Mouse (Mus musculus) midbrain, embryonic 13.5 days (tissue): ENCODE measurements around the gene Adam1b. TPM values are rescaled to one million over a fixed set of nuclear protein-coding genes. Genes with fewer than 3 reads are reported as not detected.

ENCODE experiments used
- ATAC-seq: fragments of 200-750 bp; cut with Nextera tagmentation; 2 replicates; pipeline ENCODE4 v1.8.0; 2017; ENCODE audit warnings: mild to moderate bottlenecking, moderate TSS enrichment, moderate library complexity
- H3K27ac ChIP-seq: fragments of 300-500 bp; sonication (generic); 2 replicates; pipeline ENCODE4 v1.5.1; 2015; ENCODE audit warnings: inconsistent platforms, mild to moderate bottlenecking, moderate library complexity
- H3K27me3 ChIP-seq: fragments of 300-500 bp; sonication (generic); 2 replicates; pipeline ENCODE4 v1.6.1; 2015; ENCODE audit warnings: mild to moderate bottlenecking, inconsistent platforms
- H3K36me3 ChIP-seq: fragments of 300-500 bp; sonication (generic); 2 replicates; pipeline ENCODE4 v1.6.1; 2015; ENCODE audit warnings: mild to moderate bottlenecking, inconsistent platforms
- H3K4me1 ChIP-seq: fragments of 300-500 bp; sonication (generic); replicated peaks from 2 replicates; pipeline ENCODE4 v1.6.1; 2015; ENCODE audit warnings: inconsistent platforms
- H3K4me2 ChIP-seq: fragments of 300-500 bp; sonication (generic); replicated peaks from 2 replicates; pipeline ENCODE4 v1.6.1; 2015; ENCODE audit warnings: moderate library complexity, mild to moderate bottlenecking, inconsistent platforms
- H3K4me3 ChIP-seq: fragments of 300-500 bp; sonication (generic); replicated peaks from 2 replicates; pipeline ENCODE4 v1.5.1; 2015; ENCODE audit warnings: mild to moderate bottlenecking, inconsistent platforms
- H3K9ac ChIP-seq: fragments of 300-500 bp; sonication (generic); replicated peaks from 2 replicates; pipeline ENCODE4 v1.6.1; 2015; ENCODE audit warnings: mild to moderate bottlenecking, inconsistent platforms
- H3K9me3 ChIP-seq: fragments of 300-500 bp; sonication (generic); 2 replicates; pipeline ENCODE4 v1.6.1; 2016; ENCODE audit warnings: mild to moderate bottlenecking, inconsistent platforms
- WGBS: fragments of 180-500 bp; shearing (Covaris S2); methylation state at CpG from one replicate; pipeline ENCODE4 v1.1.7; 2015; 5-methylcytosine and 5-hydroxymethylcytosine counted together
- polyA plus RNA-seq: library from polyadenylated mRNA; unstranded; fragments of >200 nt; fragmentation: Nextera tagmentation; extraction: Ambion mirVana; gene quantifications from 2 replicates; pipeline ENCODE4 v1.2.1, GENCODE M21; 2015

Gene Adam1b
- polyA plus RNA-seq: not detected in 2 replicates

DNA sequence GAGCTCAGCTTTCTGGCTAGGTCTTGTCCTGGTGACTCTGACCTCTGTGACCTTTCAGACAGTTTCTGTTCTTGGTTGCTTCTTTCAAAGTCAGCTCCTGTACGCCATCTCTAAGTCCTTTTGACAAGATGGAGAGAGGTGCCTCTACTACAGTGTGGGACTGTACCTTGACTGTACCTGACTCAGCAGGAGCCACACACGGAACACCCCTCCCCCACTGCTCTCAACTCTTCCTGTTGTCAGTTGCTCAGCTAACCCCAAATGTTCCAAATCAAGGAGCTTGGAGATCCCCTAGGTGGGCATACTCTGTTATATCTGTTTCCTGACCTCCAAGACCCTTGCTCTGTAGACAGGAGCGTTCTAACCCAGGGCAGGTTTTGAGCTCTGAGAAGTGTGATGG, at the start of gene Adam1b:
TSS of gene Adam1b (minus strand) at position 205 of the 400 bp plus-strand sequence.
- no peak within 1 kb of the TSS for H3K27ac ChIP-seq
- no peak within 1 kb of the TSS for H3K4me2 ChIP-seq
- no peaks in the 10 kb centered on the region for H3K4me1 ChIP-seq
- no peaks in the 10 kb centered on the region for H3K36me3 ChIP-seq
- 88% methylated on average over 3 of the region's 3 CpGs for WGBS
- H3K4me3 ChIP-seq: no peak within 1 kb of the TSS
- no peak for ATAC-seq
- no peaks in the 10 kb centered on the region for H3K27me3 ChIP-seq
- H3K9me3 ChIP-seq: no peaks in the 10 kb centered on the region
- no peak within 1 kb of the TSS for H3K9ac ChIP-seq

GRCm38 (mm10) chr5:121549196-121549595, 46.0 kb upstream of the Adam1b start:
- no peak overlapping the region for H3K4me2 ChIP-seq
- WGBS: 90% methylated on average over 7 of the region's 7 CpGs
- ATAC-seq: no peak

DNA sequence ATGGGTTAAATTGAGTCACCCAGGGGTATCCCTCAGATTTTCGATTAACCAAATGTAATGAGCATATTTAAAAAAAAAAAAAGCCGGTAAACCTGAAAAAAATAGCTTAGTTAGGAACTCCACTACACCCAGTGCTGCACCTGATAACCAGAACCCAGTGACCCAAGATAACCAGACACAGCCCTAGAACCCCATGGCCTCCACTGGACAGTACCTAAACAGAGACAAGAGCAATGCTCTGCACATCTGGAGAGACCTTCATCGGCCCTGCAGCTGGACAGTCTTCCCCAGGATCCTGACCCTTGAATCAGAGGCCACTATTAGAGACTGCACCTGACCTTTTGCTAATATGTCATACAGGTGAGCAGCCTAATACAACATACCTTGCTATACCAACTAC, 43.8 kb upstream of the Adam1b start:
- Histone ChIP-seq H3K4me2 (no peak overlapping the region), H3K27ac (no peak overlapping the region), H3K4me1 (peaks cover 32% of the 10 kb centered on the region), H3K36me3 (no peaks in the 10 kb centered on the region), H3K9me3 (no peaks in the 10 kb centered on the region), H3K4me3 (no peak overlapping the region), H3K27me3 (no peaks in the 10 kb centered on the region), H3K9ac (no peak overlapping the region)
- ATAC-seq: no peak
- WGBS: over 99% methylated on average over 3 of the region's 3 CpGs

More at GRCm38 (mm10) chr5:121549196-121549595, 46.0 kb upstream of the Adam1b start:
- no peak overlapping the region for H3K9ac ChIP-seq
- no peaks in the 10 kb centered on the region for H3K9me3 ChIP-seq
- no peak overlapping the region for H3K4me3 ChIP-seq
- no peak overlapping the region for H3K27ac ChIP-seq
- no peaks in the 10 kb centered on the region for H3K27me3 ChIP-seq
- H3K4me1 ChIP-seq: peaks cover 13% of the 10 kb centered on the region
- H3K36me3 ChIP-seq: no peaks in the 10 kb centered on the region

DNA sequence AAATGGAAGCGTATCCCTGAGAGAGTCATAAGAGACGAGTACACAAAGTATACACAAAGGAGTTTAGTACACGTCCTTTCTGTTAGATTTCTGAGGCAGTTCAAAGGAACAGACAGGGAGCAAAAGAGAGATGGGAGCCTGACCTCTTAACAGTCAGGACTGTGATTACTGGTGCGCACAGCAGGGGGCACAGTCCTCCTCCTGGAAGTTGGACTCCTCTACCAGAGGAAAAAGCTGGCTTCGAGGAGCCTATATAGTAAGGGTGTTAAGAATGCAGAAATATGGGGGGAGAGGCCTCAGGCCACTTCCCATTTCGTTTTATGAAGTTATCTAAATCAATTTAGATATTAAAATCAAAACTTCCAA, 43.3 kb upstream of the Adam1b start:
- Histone ChIP-seq H3K27me3 (no peaks in the 10 kb centered on the region), H3K36me3 (no peaks in the 10 kb centered on the region), H3K9me3 (no peaks in the 10 kb centered on the region), H3K27ac (no peak overlapping the region), H3K9ac (peak overlapping the region; percentile 99), H3K4me1 (peaks cover 32% of the 10 kb centered on the region), H3K4me2 (peak overlapping the region; percentile 83), H3K4me3 (peak overlapping the region; percentile 99)
- WGBS: 45% methylated on average over 6 of the region's 6 CpGs
- peak; percentile 15; the same call in 1 of the 2 replicates for ATAC-seq

GRCm38 (mm10) chr5:121545793-121546529, 42.7 kb upstream of the Adam1b start, which contains the start of gene Mapkapk5:
TSS of gene Mapkapk5 (minus strand) at chr5:121545905.
- H3K9ac ChIP-seq: peak within 1 kb of the TSS; percentile 99
- WGBS: 2% methylated on average over 55 of the region's 55 CpGs
- H3K27ac ChIP-seq: peak within 1 kb of the TSS; percentile 96
- peak within 1 kb of the TSS; percentile 83 for H3K4me2 ChIP-seq
- no peaks in the 10 kb centered on the region for H3K27me3 ChIP-seq
- no peaks in the 10 kb centered on the region for H3K9me3 ChIP-seq
- no peaks in the 10 kb centered on the region for H3K36me3 ChIP-seq
- peak; percentile 94 for ATAC-seq
- peaks cover 36% of the 10 kb centered on the region for H3K4me1 ChIP-seq
- H3K4me3 ChIP-seq: peak within 1 kb of the TSS; percentile 99

- Histone ChIP-seq H3K4me3 (peak within 1 kb of the TSS; percentile 99), H3K4me1 (peaks cover 36% of the 10 kb centered on the region), H3K9ac (peak within 1 kb of the TSS; percentile 99), H3K4me2 (peak within 1 kb of the TSS; percentile 83), H3K9me3 (no peaks in the 10 kb centered on the region), H3K27ac (peak within 1 kb of the TSS; percentile 96), H3K36me3 (no peaks in the 10 kb centered on the region), H3K27me3 (no peaks in the 10 kb centered on the region)
- ATAC-seq: peak; percentile 70
- WGBS: under 1% methylated on average over 50 of the region's 97 CpGs
Observed at GRCm38 (mm10) chr5:121544910-121545792, 41.9 kb upstream of the Adam1b start, which contains the start of the genes Adam1a and Gm42878. TSS of gene Adam1a (minus strand) at chr5:121545482. TSS of gene Gm42878 (minus strand) at chr5:121545482.

DNA sequence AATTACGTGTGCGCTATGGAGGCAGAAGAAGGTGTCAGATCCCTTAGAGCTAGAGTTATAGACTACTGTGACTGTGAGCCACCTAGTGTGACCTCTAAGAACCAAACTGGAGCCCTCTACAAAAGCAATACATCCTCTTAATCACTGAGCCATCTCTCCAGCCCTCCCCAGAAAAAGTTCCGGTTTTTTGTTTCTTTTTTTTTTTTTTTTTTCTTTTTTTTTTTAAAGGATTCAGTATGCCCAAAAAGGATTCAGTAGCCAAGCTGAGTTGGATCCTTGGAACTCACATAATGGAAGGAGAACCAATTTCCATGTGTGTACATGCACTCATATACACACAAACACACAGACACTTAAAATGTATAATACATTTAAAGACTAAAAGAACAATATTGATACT, 40.1 kb upstream of the Adam1b start:
- ATAC-seq: no peak
- Histone ChIP-seq H3K27me3 (no peaks in the 10 kb centered on the region), H3K9me3 (no peaks in the 10 kb centered on the region), H3K4me3 (no peak overlapping the region), H3K27ac (no peak overlapping the region), H3K36me3 (0 out of 2 replicates have a peak, but pooled peaks cover 4% of the 10 kb centered on the region), H3K4me1 (peaks cover 36% of the 10 kb centered on the region), H3K4me2 (peak overlapping the region; percentile 83; the same call in 1 of the 2 replicates), H3K9ac (no peak overlapping the region)
- WGBS: 87% methylated on average over 3 of the region's 3 CpGs

DNA sequence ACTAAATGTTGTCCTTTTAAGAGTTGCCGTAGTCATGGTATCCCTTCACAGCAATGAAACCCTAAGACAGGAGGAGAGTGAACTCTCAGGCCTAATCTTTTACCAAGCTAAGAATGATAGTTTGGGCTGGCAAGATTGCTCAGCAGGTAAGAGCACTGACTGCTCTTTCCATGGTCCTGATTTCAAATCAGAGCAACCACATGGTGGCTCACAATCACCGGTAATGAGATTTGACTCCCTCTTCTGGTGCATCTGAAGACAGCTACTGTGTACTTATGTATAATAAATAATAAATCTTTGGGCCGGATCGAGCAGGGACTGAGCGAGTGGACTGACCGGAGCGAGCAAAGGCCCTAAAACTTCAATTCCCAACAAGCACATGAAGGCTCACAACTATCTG, 38.0 kb upstream of the Adam1b start:
- Histone ChIP-seq H3K27me3 (no peaks in the 10 kb centered on the region), H3K9ac (no peak overlapping the region), H3K4me3 (no peak overlapping the region), H3K9me3 (no peaks in the 10 kb centered on the region), H3K27ac (no peak overlapping the region), H3K36me3 (peaks cover 16% of the 10 kb centered on the region), H3K4me2 (no peak overlapping the region), H3K4me1 (peaks cover 30% of the 10 kb centered on the region)
- ATAC-seq: no peak
- whole genome bisulfite sequencing: 88% methylated on average over 7 of the region's 7 CpGs

DNA sequence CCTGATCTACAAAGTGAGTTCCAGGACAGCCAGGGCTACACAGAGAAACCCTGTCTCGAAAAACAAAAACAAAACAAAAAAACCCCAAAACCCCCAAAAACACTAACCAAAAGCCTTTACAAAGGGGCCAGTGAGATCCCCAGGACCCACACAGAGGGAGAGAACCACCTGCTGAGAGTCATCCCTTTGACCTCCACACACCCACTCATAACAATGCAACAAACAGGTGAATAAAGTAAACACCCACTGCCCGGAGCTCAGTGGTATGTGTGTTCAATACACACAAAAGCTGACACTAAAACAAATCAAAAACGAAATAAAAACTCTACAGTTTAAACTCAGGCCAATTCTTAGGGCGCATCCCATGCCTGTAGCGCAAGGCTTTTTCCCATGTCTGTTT, 36.8 kb upstream of the Adam1b start:
- ATAC-seq: no peak
- no peak overlapping the region for H3K4me2 ChIP-seq
- H3K27me3 ChIP-seq: no peaks in the 10 kb centered on the region
- no peak overlapping the region for H3K4me3 ChIP-seq
- H3K9me3 ChIP-seq: no peaks in the 10 kb centered on the region
- H3K9ac ChIP-seq: no peak overlapping the region
- H3K27ac ChIP-seq: no peak overlapping the region
- WGBS: 96% methylated on average over 5 of the region's 5 CpGs
- H3K36me3 ChIP-seq: peaks cover 28% of the 10 kb centered on the region
- peaks cover 29% of the 10 kb centered on the region for H3K4me1 ChIP-seq

- Histone ChIP-seq H3K27me3 (no peaks in the 10 kb centered on the region), H3K4me1 (peaks cover 7% of the 10 kb centered on the region; the same call in 1 of the 2 replicates), H3K4me3 (no peak overlapping the region), H3K36me3 (peaks cover 51% of the 10 kb centered on the region), H3K27ac (no peak overlapping the region), H3K9me3 (no peaks in the 10 kb centered on the region), H3K9ac (no peak overlapping the region), H3K4me2 (no peak overlapping the region)
- no peak for ATAC-seq
- 80% methylated on average over 2 of the region's 2 CpGs for WGBS
Observed at GRCm38 (mm10) chr5:121537588-121537987, 34.4 kb upstream of the Adam1b start.

- Histone ChIP-seq H3K4me3 (no peak overlapping the region), H3K36me3 (peaks cover 56% of the 10 kb centered on the region), H3K9me3 (no peaks in the 10 kb centered on the region), H3K27me3 (no peaks in the 10 kb centered on the region), H3K9ac (no peak overlapping the region), H3K4me1 (0 out of 2 replicates have a peak, but pooled peaks cover 5% of the 10 kb centered on the region), H3K27ac (no peak overlapping the region), H3K4me2 (no peak overlapping the region)
- WGBS: 48% methylated on average over 7 of the region's 7 CpGs
- ATAC-seq: no peak
Observed at GRCm38 (mm10) chr5:121536921-121537555, 33.8 kb upstream of the Adam1b start.
